Mouse (Mus musculus) retina, postnatal 7 days (tissue): ENCODE results near the gene Hrct1.

ENCODE experiments used
- DNase-seq: peaks from one replicate; pipeline ENCODE4 v3.0.0-alpha.2; 2012; ENCODE audit warnings: low read depth, low spot score

Hrct1 gene

DNA sequence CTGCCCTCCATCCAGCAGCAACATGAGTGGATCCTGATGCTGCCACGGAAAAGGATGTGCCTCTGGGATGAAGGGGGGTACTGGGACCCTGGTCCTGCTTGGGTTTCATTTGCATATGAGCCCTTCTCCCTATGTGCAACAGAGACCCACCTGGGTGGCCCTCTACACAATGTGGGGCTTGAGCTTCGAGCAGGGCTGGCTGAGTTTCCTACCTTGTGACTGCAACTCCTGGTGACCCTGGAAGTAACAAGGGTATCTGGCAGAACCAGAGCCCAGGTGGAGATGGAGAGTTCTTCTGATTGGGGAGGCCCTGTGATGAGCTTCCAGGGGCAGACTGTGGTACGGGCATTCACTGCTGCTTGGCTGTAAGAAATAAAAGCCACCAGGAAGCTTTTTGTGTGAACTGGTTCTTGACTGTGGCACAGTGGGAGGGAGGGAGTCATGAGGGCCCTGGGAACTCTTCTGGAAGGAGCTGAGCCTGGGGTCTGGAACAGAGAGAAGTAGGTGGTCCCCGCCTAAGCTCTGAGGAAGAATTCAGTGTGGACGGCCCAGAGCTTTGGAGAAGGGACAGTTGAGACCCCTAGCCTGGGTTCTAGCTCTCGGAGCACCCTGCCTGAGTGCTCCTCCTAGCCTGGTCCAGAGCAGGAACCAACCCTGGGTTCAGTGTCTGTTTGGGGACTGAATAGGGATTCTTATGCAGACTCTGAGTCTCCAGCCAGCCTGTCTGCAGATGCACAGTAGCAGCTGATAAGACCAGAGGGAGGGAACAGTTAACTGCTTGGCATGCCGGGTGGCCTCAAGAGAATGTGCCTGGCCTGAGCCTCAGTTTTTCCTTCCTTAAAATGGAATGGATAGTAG is 959 bp downstream of the Hrct1 start:
- no peak for DNase-seq

- no peak for DNase-seq
Observed at GRCm38 (mm10) chr4:43728576-43728954, 1.6 kb downstream of the Hrct1 start.

DNA sequence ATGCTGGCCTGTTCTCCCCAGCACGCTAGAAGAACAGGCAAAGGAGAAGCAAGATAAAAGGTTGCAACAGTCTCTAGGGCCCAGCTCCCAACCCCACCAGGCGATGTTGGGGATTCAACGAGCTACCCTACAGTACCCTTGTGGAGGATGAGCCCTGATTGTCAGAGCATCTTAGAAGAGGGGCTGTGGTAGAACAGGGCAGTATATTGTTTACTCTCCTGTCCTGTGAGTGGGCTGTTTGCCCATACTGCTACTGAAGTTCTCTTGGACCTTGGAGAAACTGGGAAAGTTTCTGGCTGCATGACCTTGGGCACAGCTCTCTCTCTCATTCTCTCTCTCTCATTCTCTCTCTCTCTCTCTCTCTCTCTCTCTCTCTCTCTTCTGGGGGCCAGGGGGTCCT is 2.1 kb downstream of the Hrct1 start:
- no peak for DNase-seq

- DNase-seq: no peak
Observed at GRCm38 (mm10) chr4:43729794-43730550, 3.0 kb downstream of the Hrct1 start, which contains the start of gene Spaar. TSS of gene Spaar (plus strand) at chr4:43730034.

DNA sequence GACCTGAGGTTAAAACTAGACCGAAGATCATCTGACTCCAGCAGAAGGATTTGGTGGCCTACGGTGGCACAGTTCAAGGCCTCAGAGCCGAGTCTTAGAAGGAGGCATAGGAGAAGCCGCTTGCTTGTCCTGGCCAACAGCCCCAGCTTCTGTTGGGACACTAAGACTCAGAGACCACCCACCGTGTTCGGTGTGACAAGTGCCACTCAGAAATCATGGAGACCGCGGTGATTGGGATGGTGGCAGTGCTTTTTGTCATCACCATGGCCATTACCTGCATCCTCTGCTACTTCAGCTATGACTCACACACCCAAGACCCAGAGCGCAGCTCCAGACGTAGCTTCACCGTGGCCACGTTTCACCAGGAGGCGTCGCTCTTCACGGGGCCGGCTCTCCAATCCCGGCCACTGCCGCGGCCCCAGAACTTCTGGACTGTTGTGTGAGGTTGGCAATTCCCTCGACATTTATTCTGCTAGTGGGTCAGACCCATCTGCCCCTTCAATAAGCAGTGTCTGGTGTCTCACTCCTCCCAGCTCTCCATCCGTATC is 3.8 kb downstream of the Hrct1 start:
- no peak for DNase-seq

DNA sequence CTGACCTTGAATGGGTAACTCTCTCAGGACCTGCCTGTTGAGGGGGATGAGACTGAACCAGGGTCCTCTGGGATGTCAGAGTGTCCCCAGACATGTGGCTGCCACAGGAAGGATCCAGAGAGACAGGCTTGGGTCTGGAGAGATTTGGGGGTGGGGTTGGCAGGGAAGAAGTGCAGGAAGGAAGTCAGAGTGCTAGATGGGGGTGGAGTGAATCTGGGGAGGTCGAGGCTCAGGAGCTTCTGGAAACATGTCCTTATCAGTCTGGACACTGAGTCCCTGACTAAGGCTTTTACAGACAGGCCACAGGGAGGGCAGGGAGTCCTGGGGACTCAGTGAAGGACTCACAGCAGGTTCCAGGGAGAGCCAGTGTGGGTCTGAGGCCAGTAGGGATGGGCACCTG is 5.2 kb downstream of the Hrct1 start:
- no peak for DNase-seq

DNA sequence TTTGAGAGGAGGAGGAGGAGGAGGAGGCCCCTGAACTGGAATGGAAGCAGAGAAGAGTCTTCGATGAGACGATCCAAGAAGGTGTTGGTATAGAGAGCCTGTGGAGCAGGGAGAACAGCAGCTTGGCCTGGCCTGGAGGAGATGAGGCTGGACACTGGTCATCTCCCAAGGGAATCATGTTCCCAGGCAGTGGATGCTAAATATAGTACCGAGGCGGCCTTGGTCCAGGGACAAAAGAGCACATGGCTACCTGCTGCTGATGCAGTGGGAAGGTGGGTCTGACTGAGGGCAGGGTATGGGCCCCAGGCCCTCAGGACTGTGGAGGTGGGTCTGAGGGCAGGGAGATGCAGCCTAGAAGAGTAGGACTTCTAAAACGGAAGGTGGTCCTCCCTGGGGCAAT is 6.2 kb downstream of the Hrct1 start:
- no peak for DNase-seq

DNA sequence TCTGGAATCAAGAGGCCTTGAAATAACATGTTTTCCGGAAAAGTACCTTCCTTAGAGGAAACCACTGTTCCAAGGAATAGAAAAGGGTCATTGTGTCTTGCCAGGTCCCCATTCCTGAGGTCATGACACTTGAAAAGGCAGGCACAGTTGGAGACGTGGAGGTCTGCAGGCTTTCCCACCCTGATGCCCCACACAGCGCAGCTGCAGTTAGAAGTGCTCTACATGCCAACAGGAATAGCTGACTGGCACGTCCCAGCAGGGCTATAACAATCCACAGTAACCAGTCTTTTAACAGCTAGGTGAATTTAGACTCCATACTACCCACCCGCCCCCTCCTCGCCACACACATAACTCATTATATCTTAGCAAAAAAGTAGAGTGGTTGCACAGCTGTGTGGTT is 10.2 kb downstream of the Hrct1 start:
- no peak for DNase-seq

- no peak for DNase-seq
Observed at GRCm38 (mm10) chr4:43738989-43739674, 12.1 kb downstream of the Hrct1 start.

GRCm38 (mm10) chr4:43741526-43741925 is 14.5 kb downstream of the Hrct1 start:
- DNase-seq: no peak

GRCm38 (mm10) chr4:43742637-43743036 is 15.6 kb downstream of the Hrct1 start:
- no peak for DNase-seq

DNA sequence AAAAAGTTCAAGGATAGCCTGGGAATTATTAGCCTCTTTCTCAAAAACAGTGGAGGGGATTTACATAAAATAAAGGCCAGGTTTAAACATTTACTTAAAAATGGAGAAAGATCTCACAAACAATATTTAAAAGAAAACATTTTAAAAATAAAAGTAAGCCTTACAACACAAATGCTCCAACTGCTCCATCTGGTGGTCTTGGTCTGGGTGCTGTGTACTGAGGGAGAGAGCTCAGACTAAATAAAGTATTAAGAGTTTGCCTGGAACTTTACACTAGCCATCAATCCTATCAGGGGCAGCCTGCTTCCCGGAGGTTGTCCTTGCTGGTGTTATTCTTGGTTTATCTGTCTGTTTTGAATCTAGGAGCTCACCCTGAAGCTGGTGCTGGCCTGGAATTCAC is 16.1 kb downstream of the Hrct1 start:
- no peak for DNase-seq

GRCm38 (mm10) chr4:43745187-43745586 is 18.2 kb downstream of the Hrct1 start:
- peak; percentile 28 for DNase-seq

GRCm38 (mm10) chr4:43757213-43757612 is 30.2 kb downstream of the Hrct1 start:
- no peak for DNase-seq

- no peak for DNase-seq
Observed at GRCm38 (mm10) chr4:43759571-43760418, 32.8 kb downstream of the Hrct1 start.

DNA sequence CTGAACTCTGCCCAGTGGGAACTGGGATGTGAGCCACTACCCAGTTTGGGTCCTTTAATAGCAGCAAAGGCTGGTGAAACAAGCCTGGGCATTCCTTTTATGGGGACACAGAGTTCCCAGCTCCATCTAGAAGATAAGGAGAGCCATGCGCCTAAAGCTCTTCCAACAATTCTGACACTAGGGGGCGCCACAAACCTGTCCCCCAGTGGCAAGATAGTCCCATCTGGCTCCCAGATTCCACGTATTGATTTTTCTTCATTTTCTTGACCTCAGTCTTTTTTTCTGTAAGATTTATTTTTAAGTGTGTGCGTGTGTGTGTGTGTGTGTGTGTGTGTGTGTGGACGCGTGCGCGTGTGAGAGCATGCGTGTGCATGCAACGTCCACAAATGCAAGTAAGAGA is 33.5 kb downstream of the Hrct1 start:
- peak; percentile 17 for DNase-seq

GRCm38 (mm10) chr4:43761336-43761735 is 34.3 kb downstream of the Hrct1 start:
- no peak for DNase-seq

DNA sequence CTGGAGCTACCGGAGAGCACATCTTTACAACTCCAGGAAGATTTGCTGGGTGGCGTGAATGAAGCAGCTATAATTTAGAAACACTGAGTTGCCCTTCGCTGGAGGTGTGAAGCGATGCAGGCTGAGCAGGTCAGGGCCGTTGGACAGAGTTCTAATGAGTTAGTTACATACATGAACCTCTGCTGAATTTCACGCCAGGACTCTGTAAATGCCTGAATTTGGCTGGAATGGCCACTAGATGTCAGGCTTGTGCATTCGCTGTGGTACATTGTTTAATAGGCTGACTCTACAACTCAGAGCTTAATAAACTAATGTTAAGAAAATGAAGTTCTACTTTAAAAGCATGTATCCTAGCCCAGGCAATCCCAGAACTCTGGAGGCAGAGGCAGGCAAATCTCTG is 36.4 kb downstream of the Hrct1 start:
- peak; percentile 30 for DNase-seq

GRCm38 (mm10) chr4:43768341-43768740 is 41.4 kb downstream of the Hrct1 start:
- DNase-seq: no peak

- DNase-seq: no peak
Observed at GRCm38 (mm10) chr4:43769374-43769773, 42.4 kb downstream of the Hrct1 start.

DNA sequence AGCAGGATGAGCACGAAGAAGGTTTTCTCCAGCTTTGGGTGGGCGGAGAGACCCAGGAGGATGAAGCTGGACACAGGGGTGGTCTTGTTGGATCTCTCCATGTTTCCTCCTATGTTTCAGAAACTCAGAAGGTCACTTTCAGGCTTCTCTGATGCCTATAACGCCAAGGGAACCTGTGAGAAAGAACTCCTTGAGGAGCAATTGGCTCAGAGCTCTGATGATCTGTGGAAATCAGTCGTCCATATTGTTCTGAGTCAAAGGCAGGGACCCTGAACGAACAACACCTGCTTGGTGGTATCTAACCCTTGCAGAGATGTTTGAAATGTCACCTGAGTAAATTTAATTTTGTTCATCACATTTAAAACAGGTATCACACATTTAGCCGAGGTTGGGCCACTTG is 43.9 kb downstream of the Hrct1 start, which contains the start of gene Olfr159:
Gene Olfr159, minus strand, starts transcription at position 101 of the 400 bp plus-strand sequence.
- no peak for DNase-seq
